Mouse (Mus musculus): ENCODE results near the gene Hid1. TPM values are rescaled to one million over a fixed set of nuclear protein-coding genes. Genes with fewer than 3 reads are reported as not detected.
A peak's percentile ranks its signal among the peaks of the same experiment; 100 is the strongest.

Gene Hid1
- polyA plus RNA-seq, 1 experiment from 2014 or later = 14.4 TPM

DNA sequence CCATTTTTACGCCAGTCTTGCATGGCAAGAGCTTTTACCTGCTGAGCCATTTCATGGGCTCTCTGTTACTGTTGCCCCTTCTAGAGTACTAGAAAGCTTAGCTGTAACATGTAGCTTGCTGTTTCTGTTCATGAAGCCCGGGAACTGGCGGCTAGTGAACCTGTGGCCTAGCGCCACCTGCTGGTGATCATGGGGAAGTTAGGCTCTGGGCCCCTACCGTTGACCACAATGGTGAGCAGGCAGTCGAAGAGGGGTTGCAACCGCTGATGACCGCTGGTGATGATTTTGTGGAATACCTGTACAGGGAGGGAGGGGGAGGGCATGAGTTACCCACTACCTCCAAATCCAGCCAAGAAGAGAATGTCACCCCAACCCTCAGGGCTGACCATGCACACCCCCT, 13.4 kb downstream of the Hid1 start:
- DNase-seq (ENCODE audit: low spot score) (peak; percentile 88), ATAC-seq (replicated peaks; ENCODE audit: low FRiP score, low TSS enrichment, low read depth) (peak; percentile 16; the same call in 1 of the 2 replicates)
- Histone ChIP-seq H3K36me3 (ENCODE audit: control insufficient read depth, insufficient read depth, low read length) (no peaks in the 10 kb centered on the region), H3K4me1 (replicated peaks; ENCODE audit: control insufficient read depth, insufficient read depth, low read length) (peaks cover 8% of the 10 kb centered on the region; the same call in 1 of the 2 replicates), H3K4me2 (ENCODE audit: low read length) (no peak overlapping the region), H3K27me3 (replicated peaks; ENCODE audit: control insufficient read depth, insufficient read depth, low read length) (no peaks in the 10 kb centered on the region), H3K4me3 (ENCODE audit: low read depth, low read length) (no peak overlapping the region), H3K9me3 (ENCODE audit: control insufficient read depth, low read length) (no peaks in the 10 kb centered on the region), H3K27ac (ENCODE audit: low read depth) (no peak overlapping the region), H3K9ac (ENCODE audit: low read length) (no peak overlapping the region)
- WGBS = 10% methylated on average over 8 of the region's 8 CpGs

DNA sequence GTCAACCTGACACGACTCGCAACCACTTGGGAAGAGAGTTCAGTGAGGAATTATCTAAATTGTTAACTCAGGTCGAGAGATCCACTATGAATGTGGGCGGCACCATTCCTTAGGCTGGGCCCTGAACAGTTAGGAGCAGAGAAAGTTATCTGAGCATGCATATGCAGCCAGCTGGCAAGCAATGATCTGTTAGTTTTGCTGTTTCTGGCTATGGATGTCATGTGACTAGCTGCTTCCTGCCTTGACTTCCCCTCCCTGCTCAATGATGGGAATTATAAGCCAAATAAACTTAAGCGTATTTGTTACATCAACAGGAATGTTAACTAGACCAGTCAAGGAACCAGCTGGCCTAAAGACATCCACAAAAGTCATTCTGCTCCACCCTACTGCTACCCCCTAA, 14.2 kb downstream of the Hid1 start:
- no peak overlapping the region for H3K27ac ChIP-seq (ENCODE audit: low read depth)
- H3K36me3 ChIP-seq (ENCODE audit: control insufficient read depth, insufficient read depth, low read length) = no peaks in the 10 kb centered on the region
- peaks cover 7% of the 10 kb centered on the region; the same call in 1 of the 2 replicates for H3K4me1 ChIP-seq (replicated peaks; ENCODE audit: control insufficient read depth, insufficient read depth, low read length)
- WGBS = 89% methylated on average over 5 of the region's 5 CpGs
- no peak for ATAC-seq (replicated peaks; ENCODE audit: low FRiP score, low TSS enrichment, low read depth)
- H3K4me2 ChIP-seq (ENCODE audit: low read length) = no peak overlapping the region
- no peaks in the 10 kb centered on the region for H3K27me3 ChIP-seq (replicated peaks; ENCODE audit: control insufficient read depth, insufficient read depth, low read length)
- DNase-seq (ENCODE audit: low spot score) = no peak
- no peaks in the 10 kb centered on the region for H3K9me3 ChIP-seq (ENCODE audit: control insufficient read depth, low read length)
- H3K4me3 ChIP-seq (ENCODE audit: low read depth, low read length) = no peak overlapping the region
- no peak overlapping the region for H3K9ac ChIP-seq (ENCODE audit: low read length)

- ATAC-seq (replicated peaks; ENCODE audit: low FRiP score, low TSS enrichment, low read depth) = no peak
- Histone ChIP-seq H3K4me1 (replicated peaks; ENCODE audit: control insufficient read depth, insufficient read depth, low read length) (peaks cover 22% of the 10 kb centered on the region; the same call in 1 of the 2 replicates), H3K4me3 (ENCODE audit: low read depth, low read length) (no peak overlapping the region), H3K9ac (ENCODE audit: low read length) (no peak overlapping the region), H3K27me3 (replicated peaks; ENCODE audit: control insufficient read depth, insufficient read depth, low read length) (no peaks in the 10 kb centered on the region), H3K4me2 (ENCODE audit: low read length) (no peak overlapping the region), H3K9me3 (ENCODE audit: control insufficient read depth, low read length) (no peaks in the 10 kb centered on the region), H3K36me3 (ENCODE audit: control insufficient read depth, insufficient read depth, low read length) (no peaks in the 10 kb centered on the region), H3K27ac (ENCODE audit: low read depth) (no peak overlapping the region)
- WGBS = 18% methylated on average over 4 of the region's 4 CpGs
- DNase-seq (ENCODE audit: low spot score) = no peak
Observed at GRCm38 (mm10) chr11:115349976-115350375, 17.6 kb downstream of the Hid1 start.

- no peak overlapping the region for H3K9ac ChIP-seq (ENCODE audit: low read length)
- H3K36me3 ChIP-seq (ENCODE audit: control insufficient read depth, insufficient read depth, low read length) = no peaks in the 10 kb centered on the region
- H3K4me3 ChIP-seq (ENCODE audit: low read depth, low read length) = no peak overlapping the region
- H3K27me3 ChIP-seq (replicated peaks; ENCODE audit: control insufficient read depth, insufficient read depth, low read length) = peaks cover 5% of the 10 kb centered on the region; the same call in 1 of the 2 replicates
- WGBS = 42% methylated on average over 17 of the region's 17 CpGs
- no peak overlapping the region for H3K4me2 ChIP-seq (ENCODE audit: low read length)
- no peaks in the 10 kb centered on the region for H3K9me3 ChIP-seq (ENCODE audit: control insufficient read depth, low read length)
- no peak overlapping the region for H3K27ac ChIP-seq (ENCODE audit: low read depth)
- ATAC-seq (replicated peaks; ENCODE audit: low FRiP score, low TSS enrichment, low read depth) (0 out of 2 replicates have a peak, but pooled peaks have one; percentile 4), DNase-seq (ENCODE audit: low spot score) (no peak)
- H3K4me1 ChIP-seq (replicated peaks; ENCODE audit: control insufficient read depth, insufficient read depth, low read length) = peaks cover 22% of the 10 kb centered on the region; the same call in 1 of the 2 replicates
Observed at GRCm38 (mm10) chr11:115348681-115349248, 18.8 kb downstream of the Hid1 start.

- 10% methylated on average over 7 of the region's 7 CpGs for WGBS
- no peaks in the 10 kb centered on the region for H3K9me3 ChIP-seq (ENCODE audit: control insufficient read depth, low read length)
- peaks cover 22% of the 10 kb centered on the region; the same call in 1 of the 2 replicates for H3K4me1 ChIP-seq (replicated peaks; ENCODE audit: control insufficient read depth, insufficient read depth, low read length)
- H3K27ac ChIP-seq (ENCODE audit: low read depth) = no peak overlapping the region
- ATAC-seq (replicated peaks; ENCODE audit: low FRiP score, low TSS enrichment, low read depth) = no peak
- H3K4me3 ChIP-seq (ENCODE audit: low read depth, low read length) = no peak overlapping the region
- H3K36me3 ChIP-seq (ENCODE audit: control insufficient read depth, insufficient read depth, low read length) = no peaks in the 10 kb centered on the region
- H3K9ac ChIP-seq (ENCODE audit: low read length) = no peak overlapping the region
- peaks cover 5% of the 10 kb centered on the region; the same call in 1 of the 2 replicates for H3K27me3 ChIP-seq (replicated peaks; ENCODE audit: control insufficient read depth, insufficient read depth, low read length)
- no peak for DNase-seq (ENCODE audit: low spot score)
- H3K4me2 ChIP-seq (ENCODE audit: low read length) = no peak overlapping the region
Observed at GRCm38 (mm10) chr11:115345515-115345914, 22.0 kb downstream of the Hid1 start.

- H3K27ac ChIP-seq (ENCODE audit: low read depth) = no peak overlapping the region
- H3K9me3 ChIP-seq (ENCODE audit: control insufficient read depth, low read length) = no peaks in the 10 kb centered on the region
- WGBS = 10% methylated on average over 12 of the region's 12 CpGs
- H3K4me2 ChIP-seq (ENCODE audit: low read length) = no peak overlapping the region
- no peak for ATAC-seq (replicated peaks; ENCODE audit: low FRiP score, low TSS enrichment, low read depth)
- no peak overlapping the region for H3K4me3 ChIP-seq (ENCODE audit: low read depth, low read length)
- H3K9ac ChIP-seq (ENCODE audit: low read length) = no peak overlapping the region
- peaks cover 22% of the 10 kb centered on the region; the same call in 1 of the 2 replicates for H3K4me1 ChIP-seq (replicated peaks; ENCODE audit: control insufficient read depth, insufficient read depth, low read length)
- peaks cover 5% of the 10 kb centered on the region; the same call in 1 of the 2 replicates for H3K27me3 ChIP-seq (replicated peaks; ENCODE audit: control insufficient read depth, insufficient read depth, low read length)
- no peak for DNase-seq (ENCODE audit: low spot score)
- H3K36me3 ChIP-seq (ENCODE audit: control insufficient read depth, insufficient read depth, low read length) = no peaks in the 10 kb centered on the region
Observed at GRCm38 (mm10) chr11:115344967-115345366, 22.6 kb downstream of the Hid1 start.

DNA sequence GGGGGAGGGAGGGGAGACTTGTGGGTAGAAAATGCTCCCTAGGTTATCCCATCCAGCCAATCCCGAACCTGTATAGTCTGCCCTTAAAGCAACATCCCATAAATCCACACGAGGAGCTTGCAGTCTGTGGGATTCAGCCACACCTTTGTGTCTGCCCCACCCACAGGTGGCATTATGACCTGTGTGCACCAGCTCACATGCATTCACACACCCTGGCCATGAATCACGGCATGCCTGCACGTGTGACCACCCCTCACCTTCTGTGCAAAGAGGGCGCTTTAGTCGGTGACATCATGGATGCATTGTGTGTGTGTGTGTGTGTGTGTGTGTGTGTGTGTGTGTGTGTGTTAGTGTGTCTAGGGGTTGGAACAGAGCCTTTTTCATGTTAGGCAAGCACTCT, 25.7 kb downstream of the Hid1 start:
- H3K4me3 ChIP-seq (ENCODE audit: low read depth, low read length) = no peak overlapping the region
- ATAC-seq (replicated peaks; ENCODE audit: low FRiP score, low TSS enrichment, low read depth) (no peak), DNase-seq (ENCODE audit: low spot score) (no peak)
- H3K9ac ChIP-seq (ENCODE audit: low read length) = no peak overlapping the region
- H3K9me3 ChIP-seq (ENCODE audit: control insufficient read depth, low read length) = no peaks in the 10 kb centered on the region
- H3K27me3 ChIP-seq (replicated peaks; ENCODE audit: control insufficient read depth, insufficient read depth, low read length) = peaks cover 5% of the 10 kb centered on the region
- H3K4me1 ChIP-seq (replicated peaks; ENCODE audit: control insufficient read depth, insufficient read depth, low read length) = peaks cover 14% of the 10 kb centered on the region; the same call in 1 of the 2 replicates
- 63% methylated on average over 6 of the region's 6 CpGs for WGBS
- no peak overlapping the region for H3K4me2 ChIP-seq (ENCODE audit: low read length)
- no peaks in the 10 kb centered on the region for H3K36me3 ChIP-seq (ENCODE audit: control insufficient read depth, insufficient read depth, low read length)
- H3K27ac ChIP-seq (ENCODE audit: low read depth) = no peak overlapping the region

GRCm38 (mm10) chr11:115341246-115341645, 26.3 kb downstream of the Hid1 start:
- H3K27ac ChIP-seq (ENCODE audit: low read depth) = no peak overlapping the region
- no peak for ATAC-seq (replicated peaks; ENCODE audit: low FRiP score, low TSS enrichment, low read depth)
- no peak for DNase-seq (ENCODE audit: low spot score)
- H3K4me2 ChIP-seq (ENCODE audit: low read length) = no peak overlapping the region
- H3K4me1 ChIP-seq (replicated peaks; ENCODE audit: control insufficient read depth, insufficient read depth, low read length) = peaks cover 11% of the 10 kb centered on the region; the same call in 1 of the 2 replicates
- H3K36me3 ChIP-seq (ENCODE audit: control insufficient read depth, insufficient read depth, low read length) = no peaks in the 10 kb centered on the region
- peaks cover 10% of the 10 kb centered on the region for H3K27me3 ChIP-seq (replicated peaks; ENCODE audit: control insufficient read depth, insufficient read depth, low read length)
- 67% methylated on average over 2 of the region's 2 CpGs for WGBS
- H3K9ac ChIP-seq (ENCODE audit: low read length) = no peak overlapping the region
- H3K9me3 ChIP-seq (ENCODE audit: control insufficient read depth, low read length) = no peaks in the 10 kb centered on the region
- H3K4me3 ChIP-seq (ENCODE audit: low read depth, low read length) = no peak overlapping the region

DNA sequence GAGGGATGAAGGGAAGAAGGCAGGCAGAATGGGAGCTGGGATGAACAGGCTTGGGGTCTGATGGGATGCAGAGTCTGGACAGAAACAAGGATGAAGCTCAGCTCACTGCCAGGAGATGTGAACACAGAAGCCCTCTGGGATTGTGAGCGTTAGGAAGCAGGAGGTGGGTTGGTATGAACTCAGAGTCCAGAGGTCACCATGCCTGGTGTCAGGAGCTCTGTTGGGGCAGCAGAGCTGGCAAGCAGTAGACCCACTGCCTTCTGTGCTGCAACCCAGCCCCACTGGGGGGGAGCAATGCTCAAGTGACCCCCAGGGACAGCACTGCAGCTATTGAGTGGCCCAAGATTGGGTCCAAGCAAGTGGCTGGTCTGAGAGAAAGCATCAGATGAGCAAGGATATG, 29.7 kb downstream of the Hid1 start:
- DNase-seq (ENCODE audit: low spot score) (no peak), ATAC-seq (replicated peaks; ENCODE audit: low FRiP score, low TSS enrichment, low read depth) (no peak)
- Histone ChIP-seq H3K4me3 (ENCODE audit: low read depth, low read length) (no peak overlapping the region), H3K36me3 (ENCODE audit: control insufficient read depth, insufficient read depth, low read length) (no peaks in the 10 kb centered on the region), H3K9me3 (ENCODE audit: control insufficient read depth, low read length) (no peaks in the 10 kb centered on the region), H3K27ac (ENCODE audit: low read depth) (no peak overlapping the region), H3K27me3 (replicated peaks; ENCODE audit: control insufficient read depth, insufficient read depth, low read length) (peaks cover 34% of the 10 kb centered on the region), H3K9ac (ENCODE audit: low read length) (no peak overlapping the region), H3K4me1 (replicated peaks; ENCODE audit: control insufficient read depth, insufficient read depth, low read length) (peaks cover 5% of the 10 kb centered on the region; the same call in 1 of the 2 replicates), H3K4me2 (ENCODE audit: low read length) (no peak overlapping the region)
- whole genome bisulfite sequencing = 50% methylated on average over 1 of the region's 1 CpGs

All from intestine, embryonic 14.5 days (tissue).